Mouse (Mus musculus) liver, adult 10 weeks (tissue): ENCODE data around the gene Olfr1037. TPM values are rescaled to one million over a fixed set of nuclear protein-coding genes. Genes with fewer than 3 reads are reported as not detected.

Experiments used
- polyA plus RNA-seq: library from polyadenylated mRNA; stranded (reverse); fragments of 350-450 nt; fragmentation: Illumina TruSeq; extraction: RNeasy Lipid Tissue Mini Kit (QIAGEN cat#74804); gene quantifications from one replicate; pipeline ENCODE4 v1.2.3, GENCODE M21; 2014; ENCODE audit warnings: low read depth, low replicate concordance

The Olfr1037 gene
- not detected for polyA plus RNA-seq

DNA sequence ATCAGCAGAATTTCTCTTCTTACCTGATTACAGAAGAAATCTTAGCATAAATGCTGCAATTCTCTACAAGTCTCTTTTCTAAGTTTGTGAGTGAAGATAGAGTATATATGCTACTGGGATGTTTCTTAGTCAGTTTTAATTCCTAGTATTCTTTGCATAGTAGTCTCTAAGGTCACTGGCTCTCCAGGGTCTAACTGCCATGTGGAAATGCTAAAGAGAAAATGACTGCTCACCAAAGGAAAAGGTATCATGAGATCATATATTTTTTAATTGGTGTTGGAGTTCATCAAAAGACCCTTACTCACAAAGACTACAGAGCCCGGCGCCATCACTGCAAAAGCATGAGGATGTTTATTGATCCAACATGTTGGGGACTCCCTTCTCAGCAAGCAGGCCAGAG lies at the start of gene Olfr1037:
Gene Olfr1037 (minus strand): TSS at position 101 of the 400 bp plus-strand sequence.

DNA sequence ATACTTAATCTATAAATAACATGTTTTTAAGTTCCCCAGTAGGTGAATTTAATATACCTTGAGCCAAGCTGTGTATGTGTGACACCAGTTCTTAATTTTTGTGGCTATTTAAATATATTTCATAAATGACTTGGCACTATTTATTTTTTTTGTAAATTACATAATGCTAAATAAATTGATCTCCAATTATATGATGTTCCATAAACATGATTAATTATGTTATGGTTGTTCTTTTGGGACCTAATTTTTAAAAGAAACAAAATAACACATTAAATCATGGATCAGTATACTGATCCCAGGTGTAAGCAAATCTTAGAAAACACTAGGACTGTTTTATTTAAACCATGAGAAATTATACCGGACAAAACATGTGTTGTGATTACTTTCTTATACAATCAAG lies 48.6 kb upstream of the Olfr1037 start, which contains the start of gene Olfr1039:
Gene Olfr1039 (minus strand): TSS at position 101 of the 400 bp plus-strand sequence.

DNA sequence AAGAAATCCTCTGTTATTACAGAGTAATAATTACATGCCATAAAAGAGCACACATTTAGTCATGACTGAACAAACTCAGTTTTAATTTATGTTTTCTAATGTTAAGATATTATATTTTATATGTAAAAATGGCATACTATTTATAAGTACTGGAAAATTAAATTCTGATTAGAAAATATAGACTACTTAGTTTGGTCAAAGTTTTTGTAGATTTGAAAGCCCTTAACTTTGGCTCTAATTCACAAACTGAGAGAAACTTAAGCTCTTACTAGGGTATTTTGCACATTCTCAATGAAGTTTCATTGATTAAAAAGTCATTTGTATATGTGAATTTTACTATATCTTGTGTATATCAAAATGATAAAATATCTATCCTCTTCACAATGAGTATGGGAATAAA lies 13.5 kb downstream of the Olfr1037 start, which contains the start of gene Olfr1036:
Gene Olfr1036 (plus strand): TSS at position 301 of the 400 bp plus-strand sequence.

DNA sequence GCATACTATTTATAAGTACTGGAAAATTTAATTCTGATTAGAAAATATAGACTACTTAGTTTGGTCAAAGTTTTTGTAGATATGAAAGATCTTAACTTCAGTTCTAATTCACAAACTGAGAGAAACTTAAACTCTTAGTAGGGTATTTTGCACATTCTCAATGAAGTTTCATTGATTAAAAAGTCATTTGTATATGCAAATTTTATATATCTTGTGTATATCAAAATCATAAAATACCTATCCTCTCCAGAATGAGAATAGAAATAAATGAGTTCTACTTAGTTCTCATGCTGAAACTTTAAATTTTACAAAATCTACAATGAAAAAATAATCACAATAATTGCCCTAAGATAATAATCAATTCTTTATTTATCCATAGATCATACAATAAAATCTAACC lies 41.6 kb downstream of the Olfr1037 start, which contains the start of gene Olfr1034:
Gene Olfr1034 (plus strand): TSS at position 301 of the 400 bp plus-strand sequence.

Other genes with a start within 250 kb of the Olfr1037 start
- gene Olfr1019, start 241.9 kb downstream of the Olfr1037 start, polyA plus RNA-seq: not detected
- gene Olfr1020, start 240.4 kb downstream of the Olfr1037 start, polyA plus RNA-seq: not detected
- gene Olfr1022, start 218.8 kb downstream of the Olfr1037 start, polyA plus RNA-seq: not detected
- not detected for gene Olfr1023, start 201.7 kb downstream of the Olfr1037 start, polyA plus RNA-seq
- gene Olfr1024, start 182.3 kb downstream of the Olfr1037 start, polyA plus RNA-seq: not detected
- gene Olfr1025-ps1, start 172.2 kb downstream of the Olfr1037 start, polyA plus RNA-seq: not detected
- not detected for gene Olfr1026, start 165.8 kb downstream of the Olfr1037 start, polyA plus RNA-seq
- gene Olfr1028, start 136.9 kb downstream of the Olfr1037 start, polyA plus RNA-seq: not detected
- 0.13 TPM for gene Olfr1029, start 113.5 kb downstream of the Olfr1037 start, polyA plus RNA-seq
- gene Olfr1030, start 108.1 kb downstream of the Olfr1037 start, polyA plus RNA-seq: not detected
- not detected for gene Olfr1031, start 97.1 kb downstream of the Olfr1037 start, polyA plus RNA-seq
- not detected for gene Olfr1032, start 81.8 kb downstream of the Olfr1037 start, polyA plus RNA-seq
- 14.7 TPM for gene Olfr1033, start 66.8 kb downstream of the Olfr1037 start, polyA plus RNA-seq
- 5.8 TPM for gene Olfr1034, start 41.5 kb downstream of the Olfr1037 start, polyA plus RNA-seq
- gene Olfr1036, start 13.4 kb downstream of the Olfr1037 start, polyA plus RNA-seq: not detected
- not detected for gene Olfr1039, start 48.5 kb upstream of the Olfr1037 start, polyA plus RNA-seq
- not detected for gene Olfr1040, start 59.3 kb upstream of the Olfr1037 start, polyA plus RNA-seq
- gene Olfr1042, start 74.5 kb upstream of the Olfr1037 start, polyA plus RNA-seq: not detected
- gene Olfr1043, start 80.1 kb upstream of the Olfr1037 start, polyA plus RNA-seq: not detected
- not detected for gene Olfr1044, start 90.4 kb upstream of the Olfr1037 start, polyA plus RNA-seq
- not detected for gene Olfr52, start 98.3 kb upstream of the Olfr1037 start, polyA plus RNA-seq
- gene Olfr1045, start 115.6 kb upstream of the Olfr1037 start, polyA plus RNA-seq: not detected
- gene Olfr1046, start 131.9 kb upstream of the Olfr1037 start, polyA plus RNA-seq: not detected
- gene Olfr1047, start 144.0 kb upstream of the Olfr1037 start, polyA plus RNA-seq: not detected
- not detected for gene Olfr1048, start 152.9 kb upstream of the Olfr1037 start, polyA plus RNA-seq
- gene Olfr1049, start 170.9 kb upstream of the Olfr1037 start, polyA plus RNA-seq: not detected
- not detected for gene Olfr1051, start 191.7 kb upstream of the Olfr1037 start, polyA plus RNA-seq
- gene Olfr1052, start 205.1 kb upstream of the Olfr1037 start, polyA plus RNA-seq: not detected
- gene Olfr1053, start 227.9 kb upstream of the Olfr1037 start, polyA plus RNA-seq: not detected
- gene Olfr1054, start 248.0 kb upstream of the Olfr1037 start, polyA plus RNA-seq: not detected